In genomic region chr11:58947306-58947705, GRCm38 (mm10) we compare ENCODE assay signal across 15 mouse cellular contexts. TPM values are rescaled to one million over a fixed set of nuclear protein-coding genes. Genes with fewer than 3 reads are reported as not detected.
DNase-seq lines count a peak whose midpoint lies in the region; ATAC-seq and TF ChIP-seq lines count a peak whose summit lies in the region.
"Had no signal": no experiment of that assay in that cellular context is flagged by ENCODE, and none has a peak within 500 bp of the region (broad histone marks: within the 10 kb centered on the region; RNA-seq: fewer than 3 reads in every experiment).

No protein-coding gene starts in this region.

- no peak for DNase-seq in intestine, embryonic 14.5 days (ENCODE audit: low spot score)
- no peak for DNase-seq in midbrain, postnatal 0 days (ENCODE audit: low spot score)
- no peak for DNase-seq in kidney, postnatal 4 days
- no peak for DNase-seq in right cerebral cortex, postnatal 25 days
- DNase-seq in ovary, postnatal 14 days (ENCODE audit: low spot score), result no peak
- DNase-seq: lung, postnatal 36 days had no signal

- H3K27me3 ChIP-seq in intestine, embryonic 14.5 days (replicated peaks; ENCODE audit: control insufficient read depth, insufficient read depth, low read length), result no peaks in the 10 kb centered on the region
- no peaks in the 10 kb centered on the region for H3K27me3 ChIP-seq in intestine, embryonic 15.5 days (replicated peaks)
- peaks cover 38% of the 10 kb centered on the region for H3K27me3 ChIP-seq in embryonic facial prominence, embryonic 13.5 days
- H3K27me3 ChIP-seq in hindbrain, embryonic 13.5 days, result peaks cover 4% of the 10 kb centered on the region; the same call in 1 of the 2 replicates
- no peaks in the 10 kb centered on the region for H3K27me3 ChIP-seq in midbrain, postnatal 0 days (ENCODE audit: insufficient read depth, low read length)
- H3K27me3 ChIP-seq: stomach, embryonic 15.5 days had no signal

- 87% methylated on average over 3 of the region's 3 CpGs for WGBS in intestine, embryonic 14.5 days
- WGBS in intestine, embryonic 15.5 days, result 78% methylated on average over 3 of the region's 3 CpGs
- WGBS in embryonic facial prominence, embryonic 13.5 days, result 73% methylated on average over 3 of the region's 3 CpGs
- 85% methylated on average over 3 of the region's 3 CpGs for WGBS in hindbrain, embryonic 13.5 days
- 78% methylated on average over 3 of the region's 3 CpGs for WGBS in midbrain, postnatal 0 days

- no peak overlapping the region for H3K27ac ChIP-seq in intestine, embryonic 14.5 days (ENCODE audit: low read depth)
- H3K27ac ChIP-seq in intestine, embryonic 15.5 days, result no peak overlapping the region
- H3K27ac ChIP-seq in embryonic facial prominence, embryonic 13.5 days, result no peak overlapping the region
- H3K27ac ChIP-seq in hindbrain, embryonic 13.5 days, result peak overlapping the region; percentile 100
- peak overlapping the region; percentile 97 for H3K27ac ChIP-seq in midbrain, postnatal 0 days (ENCODE audit: low read depth, low read length)

- no peaks in the 10 kb centered on the region for H3K9me3 ChIP-seq in intestine, embryonic 14.5 days (ENCODE audit: control insufficient read depth, low read length)
- no peaks in the 10 kb centered on the region for H3K9me3 ChIP-seq in intestine, embryonic 15.5 days
- H3K9me3 ChIP-seq in embryonic facial prominence, embryonic 13.5 days, result no peaks in the 10 kb centered on the region
- H3K9me3 ChIP-seq in hindbrain, embryonic 13.5 days, result no peaks in the 10 kb centered on the region
- no peaks in the 10 kb centered on the region for H3K9me3 ChIP-seq in midbrain, postnatal 0 days (ENCODE audit: low read length)
- H3K9me3 ChIP-seq: stomach, embryonic 15.5 days had no signal

- H3K4me3 ChIP-seq in intestine, embryonic 14.5 days (ENCODE audit: low read depth, low read length), result no peak overlapping the region
- no peak overlapping the region for H3K4me3 ChIP-seq in intestine, embryonic 15.5 days (replicated peaks)
- H3K4me3 ChIP-seq in embryonic facial prominence, embryonic 13.5 days, result no peak overlapping the region
- peak overlapping the region; percentile 64 for H3K4me3 ChIP-seq in hindbrain, embryonic 13.5 days
- H3K4me3 ChIP-seq in midbrain, postnatal 0 days (ENCODE audit: low read depth, low read length), result peak overlapping the region; percentile 54; the same call in 1 of the 2 replicates

- H3K4me1 ChIP-seq in intestine, embryonic 14.5 days (replicated peaks; ENCODE audit: control insufficient read depth, insufficient read depth, low read length), result peaks cover 8% of the 10 kb centered on the region; the same call in 1 of the 2 replicates
- H3K4me1 ChIP-seq in intestine, embryonic 15.5 days (replicated peaks), result peaks cover 4% of the 10 kb centered on the region; the same call in 1 of the 2 replicates
- peaks cover 13% of the 10 kb centered on the region; the same call in 1 of the 2 replicates for H3K4me1 ChIP-seq in embryonic facial prominence, embryonic 13.5 days
- peaks cover 30% of the 10 kb centered on the region for H3K4me1 ChIP-seq in hindbrain, embryonic 13.5 days (replicated peaks)
- H3K4me1 ChIP-seq in midbrain, postnatal 0 days (ENCODE audit: insufficient read depth, low read length), result peaks cover 4% of the 10 kb centered on the region; the same call in 1 of the 2 replicates

- H3K9ac ChIP-seq in intestine, embryonic 14.5 days (ENCODE audit: low read length), result no peak overlapping the region
- no peak overlapping the region for H3K9ac ChIP-seq in intestine, embryonic 15.5 days
- no peak overlapping the region for H3K9ac ChIP-seq in embryonic facial prominence, embryonic 13.5 days
- peak overlapping the region; percentile 78 for H3K9ac ChIP-seq in hindbrain, embryonic 13.5 days
- H3K9ac ChIP-seq in midbrain, postnatal 0 days (replicated peaks; ENCODE audit: low read length, poor library complexity, severe bottlenecking), result no peak overlapping the region; the same call in 1 of the 2 replicates
- H3K9ac ChIP-seq: liver, embryonic 14.5 days had no signal

- ATAC-seq in intestine, embryonic 14.5 days (replicated peaks; ENCODE audit: low FRiP score, low TSS enrichment, low read depth), result no peak
- no peak for ATAC-seq in intestine, embryonic 15.5 days
- no peak for ATAC-seq in embryonic facial prominence, embryonic 13.5 days (ENCODE audit: insufficient number of reproducible peaks, insufficient read depth, low FRiP score, low TSS enrichment, low read depth)
- ATAC-seq in hindbrain, embryonic 13.5 days (ENCODE audit: low FRiP score), result no peak
- no peak for ATAC-seq in midbrain, postnatal 0 days (ENCODE audit: low FRiP score)

- TF ChIP-seq CTCF in midbrain, postnatal 0 days (IDR thresholded peaks at IDR 0.05), result no peak

- H3K36me3 ChIP-seq in intestine, embryonic 14.5 days (ENCODE audit: control insufficient read depth, insufficient read depth, low read length), result no peaks in the 10 kb centered on the region
- no peaks in the 10 kb centered on the region for H3K36me3 ChIP-seq in intestine, embryonic 15.5 days
- H3K36me3 ChIP-seq in embryonic facial prominence, embryonic 13.5 days, result no peaks in the 10 kb centered on the region
- H3K36me3 ChIP-seq in hindbrain, embryonic 13.5 days, result no peaks in the 10 kb centered on the region
- no peaks in the 10 kb centered on the region for H3K36me3 ChIP-seq in midbrain, postnatal 0 days (ENCODE audit: insufficient read depth, low read length)
- H3K36me3 ChIP-seq: stomach, embryonic 15.5 days had no signal

- H3K4me2 ChIP-seq in intestine, embryonic 14.5 days (ENCODE audit: low read length), result peak overlapping the region; percentile 80; the same call in 1 of the 2 replicates
- no peak overlapping the region; the same call in 1 of the 2 replicates for H3K4me2 ChIP-seq in intestine, embryonic 15.5 days (replicated peaks)
- H3K4me2 ChIP-seq in embryonic facial prominence, embryonic 13.5 days, result peak overlapping the region; percentile 70
- peak overlapping the region; percentile 59 for H3K4me2 ChIP-seq in hindbrain, embryonic 13.5 days
- peak overlapping the region; percentile 53 for H3K4me2 ChIP-seq in midbrain, postnatal 0 days (ENCODE audit: low read depth, low read length, poor library complexity, severe bottlenecking)

RNA-seq across cellular contexts. Expression of gene Hist3h2ba, which starts 1.4 kb away (rescaled TPM):
- 24.9 and 26.3 TPM in 2 replicates for polyA plus RNA-seq in intestine, embryonic 14.5 days (2014; fragmentation: Nextera tagmentation; extraction: Ambion mirVana)
- 39.9 and 40.0 TPM in 2 replicates for polyA plus RNA-seq in intestine, embryonic 15.5 days (2015; fragmentation: Nextera tagmentation; extraction: Ambion mirVana)
- 45.4 and 46.9 TPM in 2 replicates for polyA plus RNA-seq in embryonic facial prominence, embryonic 13.5 days (2015; fragmentation: Nextera tagmentation; extraction: Ambion mirVana)
- 285 and 298 TPM in 2 replicates for polyA plus RNA-seq in hindbrain, embryonic 13.5 days (2015; fragmentation: Nextera tagmentation; extraction: Ambion mirVana)
- total RNA-seq in midbrain, postnatal 0 days (2014; rRNA removed), result 552 and 1,117 TPM in 2 replicates
- 114 and 126 TPM in 2 replicates for polyA plus RNA-seq in midbrain, postnatal 0 days (2015; fragmentation: Nextera tagmentation; extraction: Ambion mirVana)

RNA-seq across cellular contexts. Expression of gene Hist3h2a, which starts 7.2 kb away (rescaled TPM):
- 28.7 and 30.3 TPM in 2 replicates for polyA plus RNA-seq in intestine, embryonic 14.5 days (2014; fragmentation: Nextera tagmentation; extraction: Ambion mirVana)
- polyA plus RNA-seq in intestine, embryonic 15.5 days (2015; fragmentation: Nextera tagmentation; extraction: Ambion mirVana), result 27.2 and 28.3 TPM in 2 replicates
- 34.0 and 34.3 TPM in 2 replicates for polyA plus RNA-seq in embryonic facial prominence, embryonic 13.5 days (2015; fragmentation: Nextera tagmentation; extraction: Ambion mirVana)
- 138 and 142 TPM in 2 replicates for polyA plus RNA-seq in hindbrain, embryonic 13.5 days (2015; fragmentation: Nextera tagmentation; extraction: Ambion mirVana)
- total RNA-seq in midbrain, postnatal 0 days (2014; rRNA removed), result 163 and 242 TPM in 2 replicates
- polyA plus RNA-seq in midbrain, postnatal 0 days (2015; fragmentation: Nextera tagmentation; extraction: Ambion mirVana), result 42.0 and 46.2 TPM in 2 replicates

RNA-seq across cellular contexts. Expression of gene Trim17, which starts 7.2 kb away (rescaled TPM):
- 0.24 and 0.28 TPM in 2 replicates for polyA plus RNA-seq in intestine, embryonic 14.5 days (2014; fragmentation: Nextera tagmentation; extraction: Ambion mirVana)
- 0.16 and 0.35 TPM in 2 replicates for polyA plus RNA-seq in intestine, embryonic 15.5 days (2015; fragmentation: Nextera tagmentation; extraction: Ambion mirVana)
- polyA plus RNA-seq in embryonic facial prominence, embryonic 13.5 days (2015; fragmentation: Nextera tagmentation; extraction: Ambion mirVana), result 0.25 and 0.55 TPM in 2 replicates
- polyA plus RNA-seq in hindbrain, embryonic 13.5 days (2015; fragmentation: Nextera tagmentation; extraction: Ambion mirVana), result 1.6 TPM in 2 replicates
- total RNA-seq in midbrain, postnatal 0 days (2014; rRNA removed), result 2.2 and 6.2 TPM in 2 replicates
- 0.67 and 0.72 TPM in 2 replicates for polyA plus RNA-seq in midbrain, postnatal 0 days (2015; fragmentation: Nextera tagmentation; extraction: Ambion mirVana)

RNA-seq across cellular contexts. Expression of gene Rnf187, which starts 8.6 kb away (rescaled TPM):
- polyA plus RNA-seq in intestine, embryonic 14.5 days (2014; fragmentation: Nextera tagmentation; extraction: Ambion mirVana), result 240 and 258 TPM in 2 replicates
- polyA plus RNA-seq in intestine, embryonic 15.5 days (2015; fragmentation: Nextera tagmentation; extraction: Ambion mirVana), result 201 and 207 TPM in 2 replicates
- polyA plus RNA-seq in embryonic facial prominence, embryonic 13.5 days (2015; fragmentation: Nextera tagmentation; extraction: Ambion mirVana), result 254 and 255 TPM in 2 replicates
- polyA plus RNA-seq in hindbrain, embryonic 13.5 days (2015; fragmentation: Nextera tagmentation; extraction: Ambion mirVana), result 522 and 540 TPM in 2 replicates
- total RNA-seq in midbrain, postnatal 0 days (2014; rRNA removed), result 925 and 964 TPM in 2 replicates
- polyA plus RNA-seq in midbrain, postnatal 0 days (2015; fragmentation: Nextera tagmentation; extraction: Ambion mirVana), result 700 and 703 TPM in 2 replicates

RNA-seq across cellular contexts. Expression of gene Btnl10, which starts 29.6 kb away (rescaled TPM):
- polyA plus RNA-seq in intestine, embryonic 14.5 days (2014; fragmentation: Nextera tagmentation; extraction: Ambion mirVana), result 0.05 TPM in 1 of 2 replicates, not detected in the other
- polyA plus RNA-seq in intestine, embryonic 15.5 days (2015; fragmentation: Nextera tagmentation; extraction: Ambion mirVana), result 0.27 and 0.34 TPM in 2 replicates
- 0.14 TPM in 1 of 2 replicates, not detected in the other for polyA plus RNA-seq in embryonic facial prominence, embryonic 13.5 days (2015; fragmentation: Nextera tagmentation; extraction: Ambion mirVana)
- polyA plus RNA-seq in hindbrain, embryonic 13.5 days (2015; fragmentation: Nextera tagmentation; extraction: Ambion mirVana), result not detected in 2 replicates
- total RNA-seq in midbrain, postnatal 0 days (2014; rRNA removed), result 0.16 and 0.24 TPM in 2 replicates
- not detected in 2 replicates for polyA plus RNA-seq in midbrain, postnatal 0 days (2015; fragmentation: Nextera tagmentation; extraction: Ambion mirVana)
- total RNA-seq: left cerebral cortex, adult 8-10 months had no signal
- polyA plus RNA-seq: C2C12; heart, embryonic 16.5 days; kidney, embryonic 14.5 days had no signal

Comparison
In these comparisons a context has a peak if more than half of its experiments do, and no peak if none do; other contexts are left out.
1. H3K27ac ChIP-seq: peak in hindbrain, embryonic 13.5 days (single experiment) and midbrain, postnatal 0 days (single experiment); none in intestine, embryonic 14.5 days (single experiment), intestine, embryonic 15.5 days (single experiment) and embryonic facial prominence, embryonic 13.5 days (single experiment).
2. H3K4me3 ChIP-seq: peak in hindbrain, embryonic 13.5 days (single experiment) and midbrain, postnatal 0 days (single experiment); none in intestine, embryonic 14.5 days (single experiment), intestine, embryonic 15.5 days (single experiment) and embryonic facial prominence, embryonic 13.5 days (single experiment).